Mouse (Mus musculus): ENCODE data around the gene Rhag. TPM values are rescaled to one million over a fixed set of nuclear protein-coding genes. Genes with fewer than 3 reads are reported as not detected.

Rhag gene
- polyA plus RNA-seq, 1 experiment from 2014 or later, result 1.3 TPM

GRCm38 (mm10) chr17:40877741-40878140, 66.8 kb downstream of the Rhag start:
- Histone ChIP-seq H3K9ac (no peak overlapping the region), H3K4me2 (peak overlapping the region; percentile 80), H3K36me3 (no peaks in the 10 kb centered on the region), H3K9me3 (replicated peaks) (no peaks in the 10 kb centered on the region), H3K4me1 (replicated peaks) (peaks cover 12% of the 10 kb centered on the region), H3K27me3 (no peaks in the 10 kb centered on the region), H3K27ac (no peak overlapping the region), H3K4me3 (peak overlapping the region; percentile 82)
- 29% methylated on average over 3 of the region's 3 CpGs for WGBS
- ATAC-seq (replicated peaks; ENCODE audit: insufficient number of reproducible peaks, insufficient read depth, low FRiP score, low read depth), result no peak

DNA sequence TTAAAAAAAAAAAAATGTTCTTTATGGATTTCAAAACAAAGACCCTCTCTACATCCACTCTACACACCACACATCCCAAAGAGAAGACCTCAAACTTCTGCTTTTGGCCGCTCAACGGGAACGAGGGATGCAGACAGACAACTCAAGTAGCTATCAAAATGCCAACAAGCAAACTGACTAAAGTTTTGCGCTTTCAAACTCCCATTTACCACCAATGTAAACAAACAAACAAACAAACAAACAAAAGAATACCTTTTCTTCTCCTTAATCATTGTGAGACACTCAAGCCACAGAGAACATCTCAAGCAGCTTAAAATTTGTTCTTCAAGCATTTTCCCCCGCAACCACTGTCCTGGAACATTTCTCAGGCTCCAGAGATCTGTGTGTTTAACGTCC, 68.6 kb downstream of the Rhag start:
- Histone ChIP-seq H3K9me3 (replicated peaks) (no peaks in the 10 kb centered on the region), H3K4me2 (peak overlapping the region; percentile 80), H3K27ac (peak overlapping the region; percentile 86), H3K9ac (peak overlapping the region; percentile 77), H3K27me3 (no peaks in the 10 kb centered on the region), H3K4me3 (peak overlapping the region; percentile 82), H3K4me1 (replicated peaks) (peaks cover 12% of the 10 kb centered on the region), H3K36me3 (no peaks in the 10 kb centered on the region)
- WGBS, result 3% methylated on average over 6 of the region's 6 CpGs
- ATAC-seq (replicated peaks; ENCODE audit: insufficient number of reproducible peaks, insufficient read depth, low FRiP score, low read depth), result no peak

GRCm38 (mm10) chr17:40879924-40880691, 69.2 kb downstream of the Rhag start, which contains the start of gene 9130008F23Rik:
9130008F23Rik (minus strand) TSS chr17:40880559.
- H3K4me2 ChIP-seq, result peak within 1 kb of the TSS; percentile 80
- peak; percentile 72 for ATAC-seq (replicated peaks; ENCODE audit: insufficient number of reproducible peaks, insufficient read depth, low FRiP score, low read depth)
- H3K36me3 ChIP-seq, result no peaks in the 10 kb centered on the region
- peaks cover 12% of the 10 kb centered on the region for H3K4me1 ChIP-seq (replicated peaks)
- H3K27ac ChIP-seq, result peak within 1 kb of the TSS; percentile 86
- under 1% methylated on average over 40 of the region's 40 CpGs for WGBS
- no peaks in the 10 kb centered on the region for H3K9me3 ChIP-seq (replicated peaks)
- peak within 1 kb of the TSS; percentile 82 for H3K4me3 ChIP-seq
- H3K27me3 ChIP-seq, result no peaks in the 10 kb centered on the region
- H3K9ac ChIP-seq, result peak within 1 kb of the TSS; percentile 77

- no peak overlapping the region for H3K9ac ChIP-seq
- no peak overlapping the region for H3K4me2 ChIP-seq
- peaks cover 12% of the 10 kb centered on the region for H3K4me1 ChIP-seq (replicated peaks)
- H3K27me3 ChIP-seq, result no peaks in the 10 kb centered on the region
- WGBS, result 77% methylated on average over 6 of the region's 6 CpGs
- no peak overlapping the region for H3K27ac ChIP-seq
- no peak for ATAC-seq (replicated peaks; ENCODE audit: insufficient number of reproducible peaks, insufficient read depth, low FRiP score, low read depth)
- H3K9me3 ChIP-seq (replicated peaks), result no peaks in the 10 kb centered on the region
- no peaks in the 10 kb centered on the region for H3K36me3 ChIP-seq
- no peak overlapping the region for H3K4me3 ChIP-seq
These were observed 71.2 kb downstream of the Rhag start for GRCm38 (mm10) chr17:40882172-40882571.

- no peak for ATAC-seq (replicated peaks; ENCODE audit: insufficient number of reproducible peaks, insufficient read depth, low FRiP score, low read depth)
- WGBS, result 73% methylated on average over 4 of the region's 4 CpGs
These were observed 74.2 kb downstream of the Rhag start for GRCm38 (mm10) chr17:40885155-40885554.

DNA sequence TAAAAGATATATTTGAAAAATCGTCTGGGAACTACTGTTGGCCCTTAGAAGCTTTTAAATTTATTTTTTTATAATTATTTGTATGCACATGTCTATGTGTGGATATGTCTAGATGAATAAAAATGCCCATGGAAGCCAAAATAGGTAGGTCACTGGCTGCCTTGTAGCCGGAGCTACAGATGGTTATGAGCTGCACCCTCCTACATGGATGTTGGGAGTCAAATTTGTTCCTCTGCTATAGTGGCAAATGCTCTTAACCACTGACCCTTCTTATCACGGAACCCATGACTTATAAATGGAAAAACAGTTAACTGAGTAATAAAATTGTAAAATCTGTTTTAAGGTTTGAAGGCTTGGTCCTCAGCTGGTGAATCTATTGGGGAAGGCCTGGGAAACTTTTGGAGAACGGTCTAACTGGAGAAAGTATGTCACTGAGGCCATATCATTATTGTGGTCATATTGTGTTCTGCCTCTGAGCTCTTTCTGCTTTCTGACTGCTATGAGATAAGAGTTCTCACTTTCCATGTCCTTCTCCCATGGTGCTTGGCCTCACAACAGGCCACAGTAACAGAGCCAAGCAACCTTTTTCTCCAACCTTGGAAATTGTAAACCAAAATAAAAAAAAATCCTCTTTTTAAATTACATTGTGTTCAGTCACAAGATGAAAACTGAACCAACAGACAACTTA, 77.1 kb downstream of the Rhag start:
- H3K4me3 ChIP-seq, result no peak overlapping the region
- no peaks in the 10 kb centered on the region for H3K4me1 ChIP-seq (replicated peaks)
- no peak overlapping the region for H3K27ac ChIP-seq
- no peaks in the 10 kb centered on the region for H3K27me3 ChIP-seq
- H3K4me2 ChIP-seq, result no peak overlapping the region
- WGBS, result 71% methylated on average over 4 of the region's 4 CpGs
- no peaks in the 10 kb centered on the region for H3K36me3 ChIP-seq
- ATAC-seq (replicated peaks; ENCODE audit: insufficient number of reproducible peaks, insufficient read depth, low FRiP score, low read depth), result no peak
- H3K9me3 ChIP-seq (replicated peaks), result no peaks in the 10 kb centered on the region
- no peak overlapping the region for H3K9ac ChIP-seq

More at GRCm38 (mm10) chr17:40885155-40885554, 74.2 kb downstream of the Rhag start:
- Histone ChIP-seq H3K36me3 (no peaks in the 10 kb centered on the region), H3K4me1 (replicated peaks) (no peaks in the 10 kb centered on the region), H3K4me3 (no peak overlapping the region), H3K27ac (no peak overlapping the region), H3K27me3 (no peaks in the 10 kb centered on the region), H3K9me3 (replicated peaks) (no peaks in the 10 kb centered on the region), H3K9ac (no peak overlapping the region), H3K4me2 (no peak overlapping the region)

Other genes with a start within 250 kb of the Rhag start
- not detected in 2 replicates for gene Esp6, start 249.6 kb upstream of the Rhag start, polyA plus RNA-seq (2015; fragmentation: Nextera tagmentation; extraction: Ambion mirVana)
- not detected in 2 replicates for gene Esp4, start 212.5 kb upstream of the Rhag start, polyA plus RNA-seq (2015; fragmentation: Nextera tagmentation; extraction: Ambion mirVana)
- not detected in 2 replicates for gene Esp3, start 179.1 kb upstream of the Rhag start, polyA plus RNA-seq (2015; fragmentation: Nextera tagmentation; extraction: Ambion mirVana)
- gene Esp1, start 84.0 kb upstream of the Rhag start, polyA plus RNA-seq (2015; fragmentation: Nextera tagmentation; extraction: Ambion mirVana), result not detected in 2 replicates
- not detected in 2 replicates for gene Crisp2, start 4.1 kb upstream of the Rhag start, polyA plus RNA-seq (2015; fragmentation: Nextera tagmentation; extraction: Ambion mirVana)
- 2.3 and 2.5 TPM in 2 replicates for gene 9130008F23Rik, start 69.4 kb downstream of the Rhag start, polyA plus RNA-seq (2015; fragmentation: Nextera tagmentation; extraction: Ambion mirVana)
- not detected in 2 replicates for gene Glyatl3, start 103.2 kb downstream of the Rhag start, polyA plus RNA-seq (2015; fragmentation: Nextera tagmentation; extraction: Ambion mirVana)
- gene Mut, start 123.6 kb downstream of the Rhag start, polyA plus RNA-seq (2015; fragmentation: Nextera tagmentation; extraction: Ambion mirVana), result 39.8 and 41.1 TPM in 2 replicates
- gene Cenpq, start 123.9 kb downstream of the Rhag start, polyA plus RNA-seq (2015; fragmentation: Nextera tagmentation; extraction: Ambion mirVana), result 14.8 and 16.3 TPM in 2 replicates